Mouse (Mus musculus) retina, postnatal 7 days (tissue): ENCODE measurements around the gene Gm26558.

Experiments used
- DNase-seq: peaks from one replicate; pipeline ENCODE4 v3.0.0-alpha.2; 2012; ENCODE audit warnings: low read depth, low spot score

Gene Gm26558

DNA sequence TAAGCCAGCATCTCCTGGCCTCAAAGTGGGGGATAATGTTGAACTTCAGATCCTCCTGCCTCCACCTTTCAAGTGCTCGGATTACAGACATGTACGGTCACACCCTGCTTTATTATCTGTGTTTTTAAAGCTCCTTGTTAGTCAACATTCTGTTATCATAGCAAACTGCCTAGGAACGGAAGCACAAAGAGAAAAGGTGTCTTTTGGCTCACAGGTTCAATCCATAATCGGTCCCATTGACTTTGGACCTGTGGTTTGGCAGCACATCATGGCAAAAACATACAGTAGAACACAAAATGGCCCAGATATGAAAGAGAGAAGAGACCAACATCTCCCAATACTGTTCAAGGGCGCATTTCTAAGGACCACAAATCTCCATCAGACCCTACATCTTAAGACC lies 13.6 kb downstream of the Gm26558 start:
- DNase-seq: no peak

- no peak for DNase-seq
Observed at GRCm38 (mm10) chr2:70647681-70648080, 14.2 kb downstream of the Gm26558 start.

DNA sequence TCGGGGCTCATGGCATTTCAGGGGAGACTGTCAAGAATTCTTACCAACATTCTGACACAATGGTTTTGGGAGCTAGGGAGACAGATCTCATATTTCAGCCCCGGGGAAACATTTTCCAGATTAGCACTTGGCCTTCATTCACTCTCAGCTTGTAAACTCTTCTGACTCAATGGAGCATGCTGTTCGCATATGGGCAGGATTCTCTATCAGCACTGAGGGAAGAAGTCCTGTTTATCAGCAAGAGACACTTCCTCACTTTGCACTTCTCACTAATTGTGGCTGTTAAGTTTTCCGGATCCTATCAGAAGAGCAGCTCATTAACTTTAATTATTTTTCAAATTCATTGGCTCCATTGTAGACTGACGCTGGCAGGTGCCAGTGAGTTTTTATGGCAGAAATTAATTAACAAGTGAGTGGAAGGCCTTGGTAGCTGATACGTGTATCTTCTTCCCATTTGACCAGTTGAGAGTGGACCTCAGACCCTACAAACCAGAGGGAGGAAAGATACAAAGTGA lies 16.6 kb downstream of the Gm26558 start:
- no peak for DNase-seq

DNA sequence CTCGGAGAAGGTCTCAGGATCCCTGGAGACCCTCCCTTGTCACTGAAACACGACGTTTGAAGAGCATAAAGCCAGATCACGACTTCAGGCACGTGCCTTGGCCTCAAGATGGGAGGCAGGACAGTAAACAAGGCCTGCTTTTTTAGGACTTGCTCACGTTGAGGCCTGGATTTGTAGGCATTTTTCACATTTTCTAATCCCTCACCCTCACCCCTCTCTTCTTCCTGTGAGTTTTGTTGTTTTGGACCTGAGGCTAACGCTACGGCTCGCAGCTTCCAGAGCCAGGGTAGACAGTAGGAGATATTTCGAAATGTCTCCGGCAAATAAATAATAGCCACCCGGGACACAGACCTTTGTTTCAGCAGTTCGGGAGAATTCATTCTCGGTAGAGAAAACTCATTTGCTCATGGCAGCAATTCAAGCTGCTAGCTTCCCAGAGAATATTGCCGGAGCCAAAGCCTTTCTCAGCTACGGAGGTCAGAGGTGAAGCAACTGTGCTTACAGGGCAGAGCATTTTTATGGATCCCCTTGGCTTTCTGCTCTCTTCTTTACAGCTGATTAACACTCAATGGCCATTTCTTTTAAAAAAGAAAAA lies 18.8 kb downstream of the Gm26558 start:
- DNase-seq: no peak

DNA sequence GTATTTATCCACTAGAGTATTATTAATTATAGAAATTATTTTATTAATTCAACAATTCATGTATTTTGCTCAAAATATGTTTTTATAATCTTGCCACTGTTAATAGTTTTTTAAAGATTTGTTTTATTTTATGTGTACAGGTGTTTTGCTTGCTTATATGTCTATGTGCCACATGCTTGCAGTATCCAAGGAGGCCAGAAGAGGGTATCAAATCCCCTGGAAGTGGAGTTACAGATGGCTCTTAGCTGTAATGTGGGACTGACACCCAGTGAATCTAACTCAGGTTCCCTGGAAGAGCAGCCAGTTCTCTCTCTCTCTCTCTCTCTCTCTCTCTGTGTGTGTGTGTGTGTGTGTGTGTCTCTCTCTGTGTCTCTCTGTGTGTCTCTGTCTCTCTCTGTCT lies 20.9 kb downstream of the Gm26558 start:
- DNase-seq: no peak

GRCm38 (mm10) chr2:70634028-70634690 lies 27.7 kb downstream of the Gm26558 start:
- DNase-seq: peak; percentile 46

DNA sequence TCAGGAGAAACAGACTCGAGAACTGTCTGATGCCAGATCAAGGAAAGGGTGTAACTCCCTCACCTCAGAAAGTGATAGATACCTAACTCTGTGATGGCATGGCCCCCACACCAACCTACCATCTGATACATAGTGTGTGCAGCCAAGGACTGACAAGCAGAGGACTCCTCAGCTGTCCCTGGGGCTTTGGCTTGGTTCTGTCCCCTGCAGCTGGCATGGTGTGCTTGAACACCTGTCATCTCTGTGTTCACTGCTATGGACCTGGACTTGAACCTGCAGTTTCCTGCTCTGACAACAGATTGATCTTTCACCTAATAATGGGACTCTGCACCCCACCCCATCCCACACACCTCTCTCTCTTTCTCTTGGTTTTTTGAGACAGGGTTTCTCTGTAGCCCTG lies 29.5 kb downstream of the Gm26558 start:
- no peak for DNase-seq

DNA sequence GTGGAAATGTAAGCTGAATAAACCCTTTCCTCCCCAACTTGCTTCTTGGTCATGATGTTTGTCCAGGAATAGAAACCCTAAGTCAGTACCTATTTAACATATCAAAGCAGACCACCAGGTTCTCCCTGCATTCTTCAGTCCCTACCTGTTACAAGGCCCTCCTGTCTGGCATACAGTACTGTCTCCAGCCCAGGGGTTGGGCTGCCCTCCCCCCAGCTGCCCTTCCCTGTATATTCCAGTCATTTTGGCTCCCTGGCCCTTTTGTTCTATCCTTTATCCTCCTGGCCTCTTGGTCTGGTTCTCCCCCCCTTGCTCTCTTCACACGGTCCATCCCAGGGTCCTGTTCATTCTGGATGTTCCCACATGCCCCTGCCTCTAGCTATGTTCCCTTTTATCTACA lies 30.6 kb downstream of the Gm26558 start:
- DNase-seq: no peak

GRCm38 (mm10) chr2:70629921-70630320 lies 32.0 kb downstream of the Gm26558 start:
- no peak for DNase-seq

DNA sequence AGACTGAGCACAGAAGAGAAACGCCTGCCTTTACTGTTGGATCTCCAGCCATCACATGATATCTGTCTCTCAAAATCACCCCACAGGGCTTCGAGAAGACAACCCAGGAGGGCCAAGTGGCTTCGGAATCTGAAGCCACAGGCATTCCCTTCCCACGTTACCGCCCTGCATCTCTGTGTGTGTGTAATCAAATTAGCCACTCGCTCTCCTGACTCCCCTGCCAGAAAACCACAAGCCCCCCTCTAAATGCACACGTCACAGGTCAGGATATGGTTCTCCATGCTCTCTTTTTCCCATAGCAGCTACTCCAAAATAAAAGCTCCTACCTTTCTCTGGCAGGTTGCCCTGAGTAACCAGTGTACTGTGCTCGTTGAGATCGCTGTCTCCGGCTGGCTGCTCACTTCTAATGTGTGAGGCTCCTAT lies 32.6 kb downstream of the Gm26558 start:
- DNase-seq: peak; percentile 51

GRCm38 (mm10) chr2:70628397-70628796 lies 33.5 kb downstream of the Gm26558 start:
- DNase-seq: no peak

DNA sequence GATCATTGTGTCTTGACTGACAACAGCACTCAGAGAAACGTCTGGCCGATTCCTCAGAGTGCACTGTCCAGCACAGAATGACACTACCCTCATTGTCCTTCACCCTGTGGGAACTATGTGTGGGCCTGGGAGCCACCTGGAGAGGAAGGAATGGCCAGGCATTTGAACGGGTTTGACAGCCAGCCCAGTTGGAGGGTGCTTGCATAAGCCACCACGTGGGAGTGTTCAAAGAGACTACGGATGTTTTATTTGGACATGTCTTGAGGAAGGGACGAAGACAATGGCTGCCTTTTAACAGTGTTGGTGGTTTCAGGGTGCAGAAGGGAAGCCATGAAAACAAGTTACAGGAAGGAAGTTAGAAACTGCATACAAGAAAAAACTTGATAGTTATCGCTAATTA lies 36.1 kb downstream of the Gm26558 start:
- no peak for DNase-seq

GRCm38 (mm10) chr2:70622244-70622643 lies 39.7 kb downstream of the Gm26558 start:
- DNase-seq: no peak

- peak; percentile 57 for DNase-seq
Observed at GRCm38 (mm10) chr2:70620225-70620624, 41.7 kb downstream of the Gm26558 start.

GRCm38 (mm10) chr2:70619232-70619835 lies 42.6 kb downstream of the Gm26558 start:
- no peak for DNase-seq

DNA sequence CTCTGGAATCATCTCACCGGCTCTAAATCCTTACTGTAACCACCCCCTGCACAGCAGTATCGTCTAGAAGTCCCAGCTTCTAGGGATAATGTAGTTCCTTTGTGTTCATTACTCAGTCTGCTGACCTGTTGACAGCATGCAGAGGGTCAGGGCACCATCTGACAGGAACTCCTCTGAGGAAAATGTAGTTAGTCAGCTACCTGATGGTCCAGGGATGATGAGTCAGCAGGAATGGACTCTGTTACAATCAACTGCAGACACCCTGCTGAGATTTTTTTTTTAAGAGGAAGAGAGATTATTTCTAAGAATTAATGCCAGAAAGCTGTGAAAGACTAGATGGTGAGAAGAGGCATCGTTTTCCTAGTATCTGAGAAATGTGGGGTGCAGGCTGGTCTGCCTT lies 45.3 kb downstream of the Gm26558 start:
- DNase-seq: no peak

GRCm38 (mm10) chr2:70616076-70616475 lies 45.8 kb downstream of the Gm26558 start:
- no peak for DNase-seq

- no peak for DNase-seq
Observed at GRCm38 (mm10) chr2:70614745-70615351, 47.1 kb downstream of the Gm26558 start.
